Mouse (Mus musculus): ENCODE results near the gene Rffl. TPM values are rescaled to one million over a fixed set of nuclear protein-coding genes. Genes with fewer than 3 reads are reported as not detected.

The Rffl gene
- polyA plus RNA-seq, 1 experiment = 5.7 TPM

DNA sequence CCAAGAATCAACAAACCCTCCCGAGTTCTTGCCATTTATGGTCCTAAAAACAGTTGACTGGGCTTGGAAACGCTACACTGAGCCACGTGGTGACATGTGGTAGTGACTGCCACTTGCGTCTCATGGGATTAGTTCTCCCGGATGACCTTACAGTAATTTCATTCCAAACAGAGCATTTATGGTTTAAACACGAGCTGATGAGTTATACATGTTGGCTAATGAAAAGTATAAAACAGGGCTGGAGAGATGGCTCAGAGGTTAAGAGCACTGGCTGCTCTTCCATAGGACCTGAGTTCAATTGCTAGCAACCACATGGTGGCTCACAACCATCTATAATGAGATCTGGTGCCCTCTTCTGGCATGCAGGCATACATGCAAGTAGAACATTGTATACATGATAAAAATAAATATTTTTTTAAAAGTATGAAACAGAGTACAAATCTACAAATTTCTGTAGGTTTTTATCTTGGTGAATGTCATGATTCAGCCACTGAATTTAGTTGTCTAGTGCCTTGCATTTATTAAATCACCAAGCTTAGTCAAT is 108.7 kb downstream of the Rffl start:
- TF ChIP-seq CTCF (IDR thresholded peaks at IDR 0.05; ENCODE audit: borderline replicate concordance, extremely low read depth, insufficient read depth, insufficient read length) (no peak), POLR2A (IDR thresholded peaks at IDR 0.05; ENCODE audit: borderline replicate concordance, extremely low read depth, insufficient read depth, insufficient read length, poor library complexity, severe bottlenecking) (no peak)
- DNase-seq (ENCODE audit: low read depth) = no peak

DNA sequence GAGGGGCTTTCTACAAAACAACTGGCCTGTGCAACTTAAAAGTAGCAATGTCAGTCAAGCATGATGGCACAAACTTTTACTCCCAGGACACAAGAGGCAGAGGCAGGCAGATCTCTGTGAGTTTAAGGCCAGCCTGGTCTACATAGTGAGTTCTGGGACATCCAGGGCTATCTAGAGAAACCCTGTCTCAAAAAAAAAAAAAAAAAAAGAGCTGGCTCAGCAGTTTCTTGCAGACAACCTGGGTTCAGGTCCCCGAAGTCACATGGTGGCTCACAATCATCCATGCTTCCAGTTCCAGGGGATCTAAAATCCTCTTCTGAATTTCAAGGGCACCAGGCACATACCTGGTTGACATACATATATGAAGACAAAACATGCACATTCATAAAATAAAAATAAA is 115.1 kb downstream of the Rffl start:
- DNase-seq (ENCODE audit: low read depth) = no peak
- TF ChIP-seq CTCF (IDR thresholded peaks at IDR 0.05; ENCODE audit: borderline replicate concordance, extremely low read depth, insufficient read depth, insufficient read length) (no peak), POLR2A (IDR thresholded peaks at IDR 0.05; ENCODE audit: borderline replicate concordance, extremely low read depth, insufficient read depth, insufficient read length, poor library complexity, severe bottlenecking) (no peak)

Other genes with a start within 250 kb of the Rffl start
- gene Cct6b, start 106.9 kb downstream of the Rffl start, polyA plus RNA-seq (2012; rRNA removed) = 0.16 and 0.20 TPM in 2 replicates
- gene Zfp830, start 106.9 kb downstream of the Rffl start, polyA plus RNA-seq (2012; rRNA removed) = 13.6 and 13.8 TPM in 2 replicates
- 43.9 and 46.2 TPM in 2 replicates for gene Lig3, start 90.1 kb downstream of the Rffl start, polyA plus RNA-seq (2012; rRNA removed)
- 9.5 and 9.7 TPM in 2 replicates for gene Rad51d, start 19.4 kb upstream of the Rffl start, polyA plus RNA-seq (2012; rRNA removed)
- gene Fndc8, start 20.9 kb upstream of the Rffl start, polyA plus RNA-seq (2012; rRNA removed) = 0.03 TPM in 1 of 2 replicates, not detected in the other
- 59.1 and 92.3 TPM in 2 replicates for gene Nle1, start 37.2 kb upstream of the Rffl start, polyA plus RNA-seq (2012; rRNA removed)
- gene Unc45b, start 39.3 kb upstream of the Rffl start, polyA plus RNA-seq (2012; rRNA removed) = 1.1 and 1.5 TPM in 2 replicates
- gene Slfn5, start 80.1 kb upstream of the Rffl start, polyA plus RNA-seq (2012; rRNA removed) = 0.57 and 1.0 TPM in 2 replicates
- 2.3 TPM in 2 replicates for gene Slfn9, start 120.6 kb upstream of the Rffl start, polyA plus RNA-seq (2012; rRNA removed)
- gene Slfn8, start 149.6 kb upstream of the Rffl start, polyA plus RNA-seq (2012; rRNA removed) = 0.09 and 0.11 TPM in 2 replicates
- gene Slfn2, start 193.9 kb upstream of the Rffl start, polyA plus RNA-seq (2012; rRNA removed) = 0.53 and 0.77 TPM in 2 replicates
- 0.07 TPM in 1 of 2 replicates, not detected in the other for gene Slfn1, start 245.6 kb upstream of the Rffl start, polyA plus RNA-seq (2012; rRNA removed)

Data from brain, embryonic 14.5 days (tissue).